Mouse (Mus musculus): ENCODE measurements around the gene Itga3. TPM values are rescaled to one million over a fixed set of nuclear protein-coding genes. Genes with fewer than 3 reads are reported as not detected.

The Itga3 gene
- polyA plus RNA-seq, 1 experiment: not detected

DNA sequence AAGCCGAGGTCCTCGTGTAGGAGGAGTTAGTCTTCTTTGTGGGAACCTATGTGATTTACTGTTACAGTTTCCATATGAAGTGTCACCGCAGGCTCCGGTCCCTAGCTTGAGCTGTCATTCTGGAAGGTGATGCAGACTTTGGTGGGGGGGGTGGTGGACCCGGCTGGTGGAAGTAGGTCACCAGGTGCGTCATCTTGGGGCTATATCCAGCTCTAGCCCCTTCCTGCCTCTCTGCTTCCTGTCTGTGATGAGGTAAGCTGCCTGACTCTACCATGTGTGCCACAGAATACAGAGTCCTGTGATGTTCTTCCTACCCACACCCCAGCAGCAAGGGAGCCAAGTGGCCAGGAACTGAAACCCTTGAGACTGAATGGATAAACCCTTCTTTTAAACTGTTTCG is 6.3 kb upstream of the Itga3 start:
- TF ChIP-seq GATA1 (IDR thresholded peaks at IDR 0.05; ENCODE audit: low read length): no peak

DNA sequence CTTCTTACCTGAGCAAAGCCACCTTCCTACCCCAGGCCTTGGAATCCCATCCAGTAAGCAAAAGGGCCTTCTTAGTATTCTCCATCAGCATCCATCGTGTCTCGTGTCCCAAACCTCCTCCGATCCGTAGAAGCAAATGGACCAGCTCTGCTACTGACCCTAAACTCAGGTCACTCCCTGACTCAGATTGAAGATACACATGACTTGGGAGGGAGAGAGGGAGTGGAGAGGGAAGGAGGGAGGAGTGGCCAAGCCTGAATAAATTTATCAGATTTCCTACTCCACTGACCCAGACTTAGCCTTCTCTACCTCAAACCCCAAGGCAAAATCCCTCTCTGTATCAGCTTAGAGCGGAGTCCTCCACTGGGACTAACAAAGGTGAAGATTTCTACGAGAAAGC is 4.2 kb upstream of the Itga3 start:
- TF ChIP-seq GATA1 (IDR thresholded peaks at IDR 0.05; ENCODE audit: low read length): no peak

DNA sequence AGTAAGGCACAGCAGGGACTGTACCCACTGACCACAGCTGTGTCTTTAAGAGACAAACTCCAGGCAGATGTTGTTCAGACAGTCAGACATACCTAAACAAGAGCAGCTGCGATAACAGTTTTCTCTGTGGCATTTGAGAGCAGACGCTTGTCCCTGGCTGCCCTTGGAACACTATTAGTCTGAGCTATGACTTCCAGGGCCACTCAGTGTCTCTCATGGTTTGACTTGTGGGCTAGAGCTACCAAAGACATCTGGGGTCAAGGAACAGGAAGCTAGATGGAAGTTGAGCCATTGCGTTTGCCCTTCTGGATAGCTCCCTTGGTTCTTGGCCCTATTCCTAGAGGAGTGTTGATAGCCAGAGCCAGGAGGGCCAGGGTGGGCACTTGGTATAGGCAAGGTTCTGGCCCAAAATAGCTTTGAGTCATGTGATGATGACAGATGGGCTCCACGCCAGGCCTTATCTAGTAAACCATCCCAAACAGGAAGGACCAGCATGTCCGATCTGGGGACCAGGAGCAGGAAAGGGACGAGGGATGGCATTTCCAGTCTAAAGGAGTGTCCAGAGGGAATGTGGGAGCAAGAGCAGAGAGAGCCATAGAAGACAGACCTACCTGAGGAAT is 2.8 kb upstream of the Itga3 start:
- TF ChIP-seq GATA1 (IDR thresholded peaks at IDR 0.05; ENCODE audit: low read length): no peak

GRCm38 (mm10) chr11:95077956-95078355 is 1.4 kb upstream of the Itga3 start:
- no peak for TF ChIP-seq GATA1 (IDR thresholded peaks at IDR 0.05; ENCODE audit: low read length)

DNA sequence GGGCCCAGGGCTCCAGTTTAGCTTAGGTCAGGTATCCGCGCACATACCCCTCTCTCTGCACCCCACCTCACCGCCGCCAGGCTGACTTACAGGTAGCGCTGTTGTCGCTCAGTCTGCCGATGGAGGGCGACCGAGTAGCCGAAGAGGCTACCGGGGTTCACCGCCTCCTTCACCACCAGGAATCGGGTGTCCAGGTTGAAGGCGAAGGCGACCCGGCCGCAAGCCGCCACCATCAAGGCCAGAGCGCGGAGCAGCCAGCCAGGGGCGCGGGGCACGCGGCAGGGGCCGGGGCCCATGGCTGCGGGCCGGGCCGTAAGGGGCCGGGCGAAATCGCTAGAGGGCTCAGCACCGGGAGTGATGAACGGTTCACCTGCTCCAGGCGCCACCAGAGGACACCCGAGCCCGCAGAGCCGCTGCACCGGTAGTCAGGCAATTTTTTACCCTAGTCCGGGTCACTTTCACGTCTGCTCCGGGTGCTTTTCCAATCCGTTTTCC is 513 bp downstream of the Itga3 start:
- no peak for TF ChIP-seq GATA1 (IDR thresholded peaks at IDR 0.05; ENCODE audit: low read length)

DNA sequence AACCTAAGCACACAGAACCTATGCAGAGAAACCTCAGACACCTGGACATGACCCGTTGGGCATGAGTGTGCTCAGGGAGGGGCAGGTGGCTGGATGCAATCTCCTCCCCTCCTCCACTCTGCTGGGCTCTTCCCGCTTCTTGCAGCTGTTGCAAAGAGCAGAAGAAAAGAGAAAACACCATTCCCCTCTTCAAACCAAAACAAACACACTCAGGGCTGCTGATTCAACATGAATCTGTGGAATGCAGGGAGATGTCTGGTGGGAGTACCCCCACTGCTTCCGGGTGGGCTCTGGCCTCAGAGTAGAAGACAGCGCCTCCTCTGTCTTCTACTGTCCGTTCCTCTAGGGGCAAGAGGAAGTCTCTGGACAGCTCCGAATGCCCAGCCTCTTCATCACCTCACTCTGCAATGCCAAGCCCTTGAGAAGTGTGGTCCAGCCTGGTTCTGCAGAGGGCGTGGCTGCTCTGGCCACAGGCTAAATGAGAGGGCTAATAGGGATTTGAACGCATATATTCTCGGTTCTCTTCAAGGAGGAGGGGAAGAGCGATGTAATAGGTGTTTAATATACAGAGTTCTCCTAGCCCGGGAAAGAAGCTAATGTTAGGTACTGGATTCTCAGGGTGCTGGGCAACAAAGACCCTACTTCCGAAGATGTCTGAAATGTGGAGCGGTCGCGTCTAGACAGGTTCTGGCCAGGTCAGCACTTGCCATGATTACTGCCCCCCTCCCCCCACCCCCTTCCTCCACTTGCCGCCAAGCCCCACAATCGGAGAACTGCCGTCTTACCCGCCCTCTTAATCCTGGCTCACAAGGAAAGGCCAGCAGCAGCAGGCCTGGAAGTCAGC is 1.2 kb downstream of the Itga3 start:
- TF ChIP-seq GATA1 (IDR thresholded peaks at IDR 0.05; ENCODE audit: low read length): no peak

GRCm38 (mm10) chr11:95074694-95075093 is 1.9 kb downstream of the Itga3 start:
- no peak for TF ChIP-seq GATA1 (IDR thresholded peaks at IDR 0.05; ENCODE audit: low read length)

- no peak for TF ChIP-seq GATA1 (IDR thresholded peaks at IDR 0.05; ENCODE audit: low read length)
Observed at GRCm38 (mm10) chr11:95073835-95074234, 2.8 kb downstream of the Itga3 start.

DNA sequence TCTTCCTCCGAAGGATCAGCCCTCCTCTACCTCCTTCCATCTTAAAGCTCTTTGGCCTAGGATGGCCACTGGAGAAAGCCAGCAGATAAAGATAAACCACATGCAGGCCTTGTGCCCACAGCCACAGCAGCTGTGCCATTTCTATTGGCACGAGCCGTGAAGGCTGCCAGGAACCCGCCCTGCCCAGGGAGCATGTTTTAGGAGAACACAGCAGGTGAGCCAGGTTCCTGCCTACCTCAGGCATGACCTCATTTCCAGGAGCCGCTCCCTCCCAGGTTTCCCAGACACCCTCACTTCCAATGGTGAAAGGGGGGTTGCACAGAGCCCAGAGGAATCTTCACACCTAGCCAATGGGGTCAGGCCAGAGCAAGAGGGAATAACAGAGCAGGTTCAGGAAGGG is 3.8 kb downstream of the Itga3 start:
- no peak for TF ChIP-seq GATA1 (IDR thresholded peaks at IDR 0.05; ENCODE audit: low read length)

GRCm38 (mm10) chr11:95072136-95072535 is 4.5 kb downstream of the Itga3 start:
- TF ChIP-seq GATA1 (IDR thresholded peaks at IDR 0.05; ENCODE audit: low read length): no peak

GRCm38 (mm10) chr11:95071266-95071665 is 5.3 kb downstream of the Itga3 start:
- TF ChIP-seq GATA1 (IDR thresholded peaks at IDR 0.05; ENCODE audit: low read length): no peak

DNA sequence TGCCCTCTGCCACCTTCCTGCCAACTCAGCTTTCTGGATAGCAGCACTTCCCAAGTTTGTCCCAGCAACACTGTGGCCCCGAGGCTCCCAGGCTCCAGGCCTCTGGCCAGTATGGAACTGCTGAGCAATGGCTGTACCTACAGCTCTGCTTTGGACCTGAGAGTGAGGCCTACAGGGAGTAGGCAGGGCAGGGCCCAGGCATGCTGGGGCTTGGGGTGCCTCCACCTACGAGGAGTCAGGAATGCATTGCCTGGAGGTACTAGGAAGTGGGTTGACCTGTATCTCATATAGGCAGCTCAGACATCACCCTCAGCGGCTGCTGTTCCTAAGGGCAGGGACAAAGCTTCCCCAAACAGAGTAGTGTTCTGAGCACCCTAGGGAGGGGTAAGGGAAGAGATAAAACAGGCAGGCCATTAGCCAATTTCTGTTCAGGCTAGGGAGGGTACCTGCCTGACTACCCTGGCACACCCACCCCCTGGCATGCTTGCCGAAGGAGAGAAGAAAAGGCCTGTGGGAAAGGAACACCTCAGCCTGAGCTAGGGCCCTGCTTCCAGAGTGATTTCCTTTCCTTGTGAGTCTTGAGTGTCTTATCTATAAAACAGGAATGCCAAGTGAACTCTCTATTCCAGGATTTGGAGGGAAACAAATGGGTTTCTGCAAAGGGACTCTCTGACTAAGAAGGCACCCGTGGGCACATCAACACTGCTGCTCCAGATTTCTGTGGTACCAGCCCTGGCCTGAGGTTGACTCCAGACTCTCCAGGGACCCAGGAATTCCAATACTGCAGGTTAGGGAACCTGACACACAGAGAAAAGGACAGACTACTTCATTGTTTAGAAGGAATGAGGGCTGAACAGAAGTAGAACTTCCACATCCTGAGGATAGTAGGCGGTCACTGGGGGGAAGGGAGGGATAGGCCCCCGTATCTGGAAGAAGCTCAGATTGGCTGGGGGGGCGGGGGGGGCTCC is 6.2 kb downstream of the Itga3 start:
- no peak for TF ChIP-seq GATA1 (IDR thresholded peaks at IDR 0.05; ENCODE audit: low read length)

GRCm38 (mm10) chr11:95069226-95069957 is 7.2 kb downstream of the Itga3 start:
- no peak for TF ChIP-seq GATA1 (IDR thresholded peaks at IDR 0.05; ENCODE audit: low read length)

- no peak for TF ChIP-seq GATA1 (IDR thresholded peaks at IDR 0.05; ENCODE audit: low read length)
Observed at GRCm38 (mm10) chr11:95056768-95057501, 19.7 kb downstream of the Itga3 start.
